Mouse (Mus musculus) limb, embryonic 10.5 days (tissue): Measurements from ENCODE around the gene Ifrd1. TPM values are rescaled to one million over a fixed set of nuclear protein-coding genes. Genes with fewer than 3 reads are reported as not detected.

ENCODE experiments used
- DNase-seq: peaks from one replicate; pipeline ENCODE4 v3.0.0-alpha.2; 2017; ENCODE audit warnings: low spot score
- H3K27ac ChIP-seq: fragments of 300-500 bp; sonication (generic); 2 replicates; pipeline ENCODE4 v1.5.1; 2016; ENCODE audit warnings: mild to moderate bottlenecking
- H3K27me3 ChIP-seq: fragments of 300-500 bp; sonication (generic); 2 replicates; pipeline ENCODE4 v1.6.1; 2016; ENCODE audit warnings: low read depth, mild to moderate bottlenecking; ENCODE audit not compliant: poor library complexity, severe bottlenecking
- H3K36me3 ChIP-seq: fragments of 300-500 bp; sonication (generic); 2 replicates; pipeline ENCODE4 v1.6.1; 2016; ENCODE audit warnings: mild to moderate bottlenecking, moderate library complexity
- H3K4me1 ChIP-seq: fragments of 300-500 bp; sonication (generic); 2 replicates; pipeline ENCODE4 v1.6.1; 2016
- H3K4me3 ChIP-seq: fragments of 300-500 bp; sonication (generic); 2 replicates; pipeline ENCODE4 v1.5.1; 2016; ENCODE audit warnings: mild to moderate bottlenecking, moderate library complexity
- H3K9me3 ChIP-seq: fragments of 300-500 bp; sonication (generic); replicated peaks from 2 replicates; pipeline ENCODE4 v1.6.1; 2016; ENCODE audit warnings: mild to moderate bottlenecking
- whole genome bisulfite sequencing: fragments of 180-500 bp; shearing (Covaris S2); methylation state at CpG from one replicate; pipeline ENCODE4 v1.1.7; 2016; 5-methylcytosine and 5-hydroxymethylcytosine counted together
- polyA plus RNA-seq: library from polyadenylated mRNA; unstranded; fragments of >200 nt; fragmentation: Nextera tagmentation; extraction: Ambion mirVana; gene quantifications from 2 replicates; pipeline ENCODE4 v1.2.1, GENCODE M21; 2016

The Ifrd1 gene
- polyA plus RNA-seq: 117 and 124 TPM in 2 replicates

DNA sequence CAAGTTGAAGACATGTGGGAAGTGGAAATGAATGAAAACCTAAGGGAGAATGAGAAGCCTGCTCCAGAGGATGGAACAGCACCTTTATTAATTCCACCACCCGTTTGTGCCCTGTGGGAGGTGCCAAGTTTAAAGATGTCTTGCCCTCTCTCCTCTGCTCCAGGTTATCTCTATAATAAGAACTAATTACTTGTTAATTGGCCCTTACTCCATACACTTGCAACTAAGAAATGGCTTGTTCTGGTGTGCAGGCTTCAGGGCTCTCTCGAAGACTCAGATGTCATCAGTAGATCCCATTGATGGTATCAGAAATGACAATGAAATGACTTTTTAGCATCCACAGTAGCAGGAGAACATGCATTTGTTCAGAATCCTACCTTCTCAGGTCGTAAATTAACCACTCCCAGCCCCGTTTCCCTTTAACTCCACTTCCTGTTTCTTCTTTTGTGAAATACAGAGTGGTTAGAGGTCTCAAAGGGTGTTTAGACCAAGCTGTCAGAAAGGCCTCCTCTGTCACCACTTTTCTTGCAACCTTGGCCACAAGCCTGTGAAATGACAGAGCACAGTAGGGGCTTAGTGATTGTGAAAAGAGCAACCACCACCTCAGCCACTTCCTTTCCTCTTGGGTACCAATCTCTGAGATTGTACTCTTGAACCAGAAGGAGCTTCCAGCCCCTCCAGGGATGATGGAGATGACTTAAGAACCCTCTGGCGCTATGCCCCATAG lies at the start of gene Ifrd1:
Gene Ifrd1, minus strand, starts transcription at position 51 of the 727 bp plus-strand sequence.
- no peak for DNase-seq
- Histone ChIP-seq H3K27ac (no peak within 1 kb of the TSS), H3K4me3 (no peak within 1 kb of the TSS), H3K9me3 (no peaks in the 10 kb centered on the region), H3K27me3 (no peaks in the 10 kb centered on the region), H3K4me1 (peaks cover 29% of the 10 kb centered on the region), H3K36me3 (no peaks in the 10 kb centered on the region)
- 64% methylated on average over 5 of the region's 5 CpGs for WGBS

DNA sequence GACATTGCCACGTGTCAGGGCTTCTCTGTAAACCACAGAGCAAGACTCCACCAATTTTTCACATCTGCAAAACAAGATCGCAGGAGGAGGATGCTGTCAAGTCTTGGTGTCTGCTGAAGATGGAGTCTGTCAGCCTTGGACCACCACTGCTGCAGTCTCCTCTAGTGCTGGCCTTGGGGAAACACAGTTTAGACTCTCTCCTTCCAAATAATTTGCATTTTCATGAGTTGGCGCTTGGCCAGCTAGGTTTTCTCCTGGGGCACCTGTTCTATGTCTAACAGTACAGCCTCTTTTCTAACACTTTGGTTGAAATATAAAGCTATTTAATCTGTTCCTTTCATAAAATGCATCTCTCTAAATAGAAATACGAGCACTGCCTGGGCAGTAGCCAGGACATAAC lies 38.2 kb upstream of the Ifrd1 start:
- WGBS: 81% methylated on average over 4 of the region's 4 CpGs
- Histone ChIP-seq H3K27me3 (no peaks in the 10 kb centered on the region), H3K4me3 (no peak overlapping the region), H3K4me1 (no peaks in the 10 kb centered on the region), H3K27ac (no peak overlapping the region), H3K9me3 (no peaks in the 10 kb centered on the region), H3K36me3 (no peaks in the 10 kb centered on the region)
- no peak for DNase-seq

DNA sequence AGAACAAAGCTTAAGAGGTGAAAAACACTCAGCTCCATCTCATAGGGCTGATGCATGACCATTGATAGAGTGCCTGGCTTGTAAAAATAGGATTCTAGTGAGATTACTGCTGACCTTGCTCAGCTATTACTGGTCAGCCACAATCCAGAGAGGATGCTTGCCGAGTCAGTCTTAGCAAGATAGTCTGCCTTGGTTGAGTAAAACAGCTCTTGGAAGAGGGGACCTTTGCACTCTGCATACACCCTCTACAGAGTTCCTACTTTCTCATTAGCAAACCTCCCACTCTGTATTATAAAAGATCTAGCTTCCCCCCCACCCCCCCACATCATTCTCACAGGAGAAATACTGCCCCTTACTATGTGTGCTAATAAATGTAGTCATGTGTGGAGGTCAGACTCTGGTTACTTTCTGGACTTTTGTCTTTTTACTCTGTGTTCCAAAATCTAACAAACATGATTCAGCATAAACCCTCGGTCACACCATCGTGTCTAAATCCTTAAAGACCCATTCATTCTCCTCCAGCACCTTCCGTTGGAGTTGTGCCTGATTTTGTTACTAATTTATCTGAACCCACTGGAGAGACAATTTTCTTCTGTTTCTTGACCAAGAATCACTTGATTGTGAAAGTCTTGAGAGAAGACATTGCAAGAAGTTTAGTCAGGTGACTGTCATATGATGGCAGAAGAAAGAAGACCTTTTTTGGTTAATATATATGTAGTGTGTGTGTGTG lies 32.5 kb upstream of the Ifrd1 start:
- no peaks in the 10 kb centered on the region for H3K36me3 ChIP-seq
- no peak overlapping the region for H3K4me3 ChIP-seq

DNA sequence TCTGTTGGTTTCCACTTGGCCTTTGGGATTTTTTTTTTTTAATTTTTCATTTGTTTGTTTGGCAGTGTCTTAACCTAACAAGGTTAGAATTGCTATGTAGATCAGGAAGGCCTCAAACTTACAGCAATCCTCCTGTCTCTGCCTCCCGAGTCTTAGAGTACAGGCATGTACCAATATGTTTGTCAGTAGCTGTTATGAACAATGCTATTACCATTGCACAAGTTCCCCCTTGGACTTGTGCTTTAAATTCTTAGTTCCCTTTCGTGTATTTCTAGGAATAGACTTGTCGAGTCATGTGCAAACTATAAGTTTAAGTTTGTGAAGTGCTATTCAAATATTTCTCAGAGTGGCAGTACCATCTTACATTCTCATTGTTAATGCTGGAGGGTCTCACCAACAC lies 29.3 kb upstream of the Ifrd1 start:
- Histone ChIP-seq H3K36me3 (no peaks in the 10 kb centered on the region), H3K27me3 (no peaks in the 10 kb centered on the region), H3K4me1 (no peaks in the 10 kb centered on the region), H3K4me3 (no peak overlapping the region), H3K9me3 (no peaks in the 10 kb centered on the region), H3K27ac (no peak overlapping the region)
- 90% methylated on average over 3 of the region's 3 CpGs for WGBS
- no peak for DNase-seq

More for the DNA sequence above, 32.5 kb upstream of the Ifrd1 start:
- 88% methylated on average over 4 of the region's 4 CpGs for WGBS
- DNase-seq: no peak
- no peaks in the 10 kb centered on the region for H3K4me1 ChIP-seq
- no peaks in the 10 kb centered on the region for H3K27me3 ChIP-seq
- no peak overlapping the region for H3K27ac ChIP-seq
- H3K9me3 ChIP-seq: no peaks in the 10 kb centered on the region

DNA sequence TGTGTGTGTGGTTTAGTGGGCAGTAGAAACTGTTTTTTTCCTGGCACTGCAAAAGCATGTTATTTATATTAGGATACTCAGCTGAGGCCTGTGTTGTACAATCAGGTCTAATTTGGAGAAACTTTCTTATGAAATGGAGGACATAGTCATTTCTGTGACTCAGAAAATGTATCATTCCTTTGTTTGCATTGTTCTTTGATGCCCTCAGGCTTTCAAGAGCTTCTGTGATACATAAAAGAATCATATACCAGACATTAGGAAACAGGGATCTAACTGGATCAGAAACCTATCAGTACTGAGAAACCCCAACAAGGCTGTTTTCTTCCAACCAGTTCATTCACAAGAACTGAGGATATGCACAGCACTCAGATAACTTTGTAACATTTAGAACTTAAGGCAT lies 26.6 kb upstream of the Ifrd1 start:
- H3K4me3 ChIP-seq: no peak overlapping the region
- H3K4me1 ChIP-seq: no peaks in the 10 kb centered on the region
- H3K27me3 ChIP-seq: no peaks in the 10 kb centered on the region
- H3K27ac ChIP-seq: no peak overlapping the region
- DNase-seq: no peak
- no peaks in the 10 kb centered on the region for H3K9me3 ChIP-seq
- H3K36me3 ChIP-seq: no peaks in the 10 kb centered on the region

DNA sequence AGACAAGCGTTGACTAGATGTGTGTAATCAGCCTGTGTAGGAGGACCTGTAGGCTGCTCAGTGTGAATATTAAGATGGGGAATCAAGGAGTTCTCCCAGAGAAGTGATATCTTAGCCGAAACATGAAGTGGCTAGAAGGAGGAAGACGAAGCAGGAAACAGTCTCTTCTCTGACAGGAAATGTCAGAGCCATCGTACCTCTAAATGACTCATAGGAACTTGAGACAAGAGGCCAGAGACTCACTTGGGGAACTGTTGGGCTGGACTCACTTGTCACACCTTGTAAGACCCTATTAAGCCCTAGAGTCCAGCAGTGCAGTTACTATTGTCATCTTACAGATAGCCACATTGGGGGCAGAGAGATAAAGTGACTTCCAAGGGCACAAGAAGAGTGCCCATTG lies 25.0 kb upstream of the Ifrd1 start:
- H3K4me3 ChIP-seq: no peak overlapping the region
- WGBS: 89% methylated on average over 4 of the region's 4 CpGs
- no peaks in the 10 kb centered on the region for H3K27me3 ChIP-seq
- no peak for DNase-seq
- H3K27ac ChIP-seq: no peak overlapping the region
- no peaks in the 10 kb centered on the region for H3K36me3 ChIP-seq
- no peaks in the 10 kb centered on the region for H3K4me1 ChIP-seq
- no peaks in the 10 kb centered on the region for H3K9me3 ChIP-seq

DNA sequence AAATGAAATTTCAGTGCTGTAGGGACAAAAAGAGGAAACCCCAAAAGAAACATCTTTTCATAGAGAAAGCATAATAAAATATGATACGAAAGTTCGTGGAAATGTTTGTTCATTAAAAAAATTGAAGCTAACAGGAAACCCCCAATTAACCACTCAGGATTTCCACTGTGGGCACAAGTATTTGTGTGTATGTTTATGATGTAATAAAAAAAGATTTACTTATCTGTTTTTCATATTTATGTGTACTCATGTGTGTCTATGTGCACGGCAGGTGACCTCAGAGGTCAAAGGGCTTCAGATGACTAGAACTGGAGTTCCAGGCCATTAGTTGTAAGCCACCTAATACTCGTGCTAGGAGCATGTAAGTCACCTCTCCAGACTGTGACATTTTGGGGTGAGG lies 24.4 kb upstream of the Ifrd1 start:
- no peak for DNase-seq
- no peaks in the 10 kb centered on the region for H3K27me3 ChIP-seq
- H3K4me3 ChIP-seq: no peak overlapping the region
- no peaks in the 10 kb centered on the region for H3K36me3 ChIP-seq
- no peaks in the 10 kb centered on the region for H3K4me1 ChIP-seq
- 85% methylated on average over 4 of the region's 4 CpGs for WGBS
- H3K9me3 ChIP-seq: no peaks in the 10 kb centered on the region
- no peak overlapping the region for H3K27ac ChIP-seq

DNA sequence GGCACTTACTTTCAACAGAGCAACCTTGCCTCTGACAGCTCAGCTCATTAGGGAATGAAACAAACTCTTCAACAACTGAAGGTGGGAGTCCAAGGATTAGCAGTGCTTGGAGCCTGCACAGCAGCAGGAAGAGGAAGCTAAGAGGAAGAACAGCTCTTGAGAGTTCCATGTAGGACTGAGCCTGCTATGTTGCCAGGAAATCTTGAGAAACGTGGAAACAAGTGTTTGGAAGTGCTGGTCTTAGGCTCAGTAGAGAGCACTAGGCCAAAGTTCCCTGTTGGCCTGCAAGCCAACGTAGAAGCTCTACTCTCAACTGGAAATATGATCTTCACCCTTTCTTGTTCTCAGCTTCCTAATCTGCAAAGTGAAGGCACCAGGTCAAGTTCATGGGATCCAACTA lies 20.0 kb upstream of the Ifrd1 start:
- Histone ChIP-seq H3K4me3 (no peak overlapping the region), H3K27ac (no peak overlapping the region), H3K4me1 (no peaks in the 10 kb centered on the region), H3K9me3 (no peaks in the 10 kb centered on the region), H3K27me3 (no peaks in the 10 kb centered on the region), H3K36me3 (no peaks in the 10 kb centered on the region)
- DNase-seq: no peak
- WGBS: 82% methylated on average over 2 of the region's 2 CpGs

DNA sequence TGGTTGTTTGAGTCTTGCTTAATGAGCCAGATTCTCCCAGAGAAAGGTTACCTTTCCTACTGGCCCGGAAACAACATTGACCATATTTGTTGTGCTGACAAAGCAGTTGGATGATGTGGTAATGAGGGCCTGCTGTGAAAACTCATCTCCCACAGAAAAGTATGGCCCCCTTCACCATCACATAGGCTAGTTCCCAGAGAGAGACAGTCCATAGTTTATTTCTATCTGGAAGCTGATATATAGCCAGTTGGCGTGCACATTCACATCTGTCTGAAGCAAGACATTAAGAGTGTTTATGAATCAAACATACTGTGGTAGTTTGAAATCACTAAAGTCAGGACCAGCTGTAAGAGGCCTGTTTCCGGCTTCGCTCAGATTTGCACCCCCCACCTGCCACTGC lies 15.4 kb upstream of the Ifrd1 start:
- DNase-seq: no peak
- Histone ChIP-seq H3K27ac (no peak overlapping the region), H3K27me3 (no peaks in the 10 kb centered on the region), H3K4me3 (no peak overlapping the region), H3K36me3 (no peaks in the 10 kb centered on the region), H3K4me1 (peaks cover 15% of the 10 kb centered on the region), H3K9me3 (no peaks in the 10 kb centered on the region)
- 90% methylated on average over 4 of the region's 4 CpGs for WGBS

DNA sequence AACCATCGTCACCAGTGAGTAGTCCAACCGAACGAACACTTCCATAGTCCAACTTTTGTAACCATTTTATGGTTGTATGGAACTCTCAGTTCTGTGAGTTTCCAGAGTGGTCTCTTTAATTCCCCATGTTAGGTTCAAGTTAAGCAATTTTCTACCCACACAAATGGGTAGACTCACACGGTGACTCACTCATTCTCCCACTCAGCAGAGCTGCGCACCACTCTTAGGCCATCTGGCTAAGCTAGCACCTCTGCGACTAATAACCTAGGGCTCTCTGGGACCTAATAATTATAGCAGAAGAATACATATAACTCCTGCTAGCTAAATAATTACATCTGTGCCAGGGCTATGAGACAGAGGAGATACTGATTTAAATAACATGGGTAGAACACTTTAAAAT lies 14.7 kb upstream of the Ifrd1 start:
- Histone ChIP-seq H3K9me3 (no peaks in the 10 kb centered on the region), H3K4me1 (peaks cover 15% of the 10 kb centered on the region), H3K36me3 (no peaks in the 10 kb centered on the region), H3K27me3 (no peaks in the 10 kb centered on the region), H3K4me3 (no peak overlapping the region), H3K27ac (no peak overlapping the region)
- WGBS: 96% methylated on average over 6 of the region's 6 CpGs
- no peak for DNase-seq

DNA sequence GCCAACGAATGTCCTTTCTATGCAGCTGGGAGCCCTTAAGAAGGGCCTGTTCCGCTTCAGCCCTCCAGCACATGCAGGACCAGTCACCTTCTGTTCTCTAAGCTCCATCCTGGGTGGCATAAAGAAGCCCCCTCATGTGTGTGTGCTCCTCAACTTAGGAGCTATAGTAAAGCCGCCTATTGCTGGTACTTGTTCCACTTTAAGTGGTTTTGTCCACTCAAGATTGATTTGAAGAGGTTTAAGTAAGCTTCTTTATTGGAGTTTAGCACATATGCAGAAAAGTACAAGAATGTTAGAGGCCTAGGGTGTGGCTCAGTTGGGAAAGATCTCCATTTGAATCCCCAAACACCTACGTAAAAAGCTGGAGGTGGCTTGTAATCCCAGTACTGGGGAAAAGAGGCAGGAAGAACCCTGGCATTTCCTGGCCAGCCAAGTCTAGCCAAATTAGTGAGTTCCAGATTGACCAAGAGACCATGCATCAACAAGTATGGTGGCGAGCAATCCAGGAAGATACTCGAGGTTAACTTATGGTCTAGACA lies 10.2 kb upstream of the Ifrd1 start:
- no peak for DNase-seq

DNA sequence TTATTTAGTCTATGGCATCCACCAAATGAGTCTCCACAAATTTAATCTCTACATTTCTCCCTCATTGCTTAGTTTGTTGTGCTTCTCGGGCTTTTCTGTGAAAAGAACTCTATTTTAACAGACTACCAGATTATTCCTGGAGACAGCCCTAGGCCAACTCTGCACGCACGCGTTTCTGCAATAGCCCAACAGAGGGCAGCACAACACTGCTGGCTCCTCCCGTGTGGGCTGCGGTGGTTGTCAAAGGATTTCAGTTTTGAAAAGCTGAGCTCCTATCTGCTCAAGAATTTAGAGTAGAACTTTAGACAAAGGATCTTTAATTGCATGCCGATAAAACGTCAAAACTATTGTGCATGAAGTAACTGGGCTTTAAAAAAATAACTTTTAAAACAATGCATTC lies 8.9 kb upstream of the Ifrd1 start:
- H3K4me3 ChIP-seq: no peak overlapping the region
- no peak overlapping the region for H3K27ac ChIP-seq
- DNase-seq: peak; percentile 85
- WGBS: 6% methylated on average over 8 of the region's 8 CpGs
- no peaks in the 10 kb centered on the region for H3K36me3 ChIP-seq
- H3K9me3 ChIP-seq: no peaks in the 10 kb centered on the region
- peaks cover 15% of the 10 kb centered on the region for H3K4me1 ChIP-seq
- H3K27me3 ChIP-seq: no peaks in the 10 kb centered on the region

More for the DNA sequence above, 10.2 kb upstream of the Ifrd1 start:
- WGBS: 94% methylated on average over 6 of the region's 6 CpGs
- Histone ChIP-seq H3K27me3 (no peaks in the 10 kb centered on the region), H3K4me1 (peaks cover 15% of the 10 kb centered on the region), H3K4me3 (no peak overlapping the region), H3K36me3 (no peaks in the 10 kb centered on the region), H3K27ac (no peak overlapping the region), H3K9me3 (no peaks in the 10 kb centered on the region)

DNA sequence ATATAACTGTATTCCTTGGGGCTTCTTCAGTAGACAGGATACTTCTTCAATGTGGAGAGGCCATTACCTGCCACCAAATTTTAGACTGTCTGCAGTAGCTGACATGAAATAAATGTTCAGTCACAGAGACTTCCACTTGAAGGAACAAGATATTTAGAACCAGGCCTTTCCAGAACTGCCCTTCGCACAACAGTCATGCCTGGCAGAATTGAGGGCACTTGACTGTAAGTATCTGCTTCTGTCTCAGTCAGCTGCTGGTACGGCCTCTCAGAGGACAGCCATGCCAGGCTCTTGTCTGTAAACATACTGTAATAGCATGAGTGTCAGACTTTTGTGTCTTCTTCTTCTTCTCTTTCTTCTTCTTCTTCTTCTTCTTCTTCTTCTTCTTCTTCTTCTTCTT lies 8.2 kb upstream of the Ifrd1 start:
- no peaks in the 10 kb centered on the region for H3K36me3 ChIP-seq
- H3K9me3 ChIP-seq: no peaks in the 10 kb centered on the region
- H3K27me3 ChIP-seq: no peaks in the 10 kb centered on the region
- no peak for DNase-seq
- peaks cover 15% of the 10 kb centered on the region for H3K4me1 ChIP-seq
- H3K4me3 ChIP-seq: no peak overlapping the region
- no peak overlapping the region for H3K27ac ChIP-seq
- WGBS: 96% methylated on average over 2 of the region's 2 CpGs
